Mouse (Mus musculus) embryonic facial prominence, embryonic 11.5 days (tissue): ENCODE measurements around the gene Ankfn1. TPM values are rescaled to one million over a fixed set of nuclear protein-coding genes. Genes with fewer than 3 reads are reported as not detected.

ENCODE experiments used
- ATAC-seq: fragments of 200-750 bp; cut with Nextera tagmentation; replicated peaks from 2 replicates; pipeline ENCODE4 v1.8.0; 2017; ENCODE audit warnings: low read depth; ENCODE audit not compliant: insufficient number of reproducible peaks, low FRiP score, low TSS enrichment
- DNase-seq: peaks from one replicate; pipeline ENCODE4 v3.0.0-alpha.2; 2015; ENCODE audit warnings: low spot score
- H3K27ac ChIP-seq: fragments of 300-500 bp; sonication (generic); replicated peaks from 2 replicates; pipeline ENCODE4 v1.5.1; 2014; ENCODE audit warnings: mild to moderate bottlenecking, low read depth, low read length, control low read depth
- H3K27me3 ChIP-seq: fragments of 300-500 bp; sonication (generic); 2 replicates; pipeline ENCODE4 v1.6.1; 2014; ENCODE audit warnings: mild to moderate bottlenecking, low read length, moderate library complexity, mixed read lengths; ENCODE audit not compliant: control insufficient read depth, insufficient read depth
- H3K36me3 ChIP-seq: fragments of 300-500 bp; sonication (generic); replicated peaks from 2 replicates; pipeline ENCODE4 v1.6.1; 2014; ENCODE audit warnings: low read depth, mild to moderate bottlenecking, low read length, moderate library complexity, mixed read lengths; ENCODE audit not compliant: control insufficient read depth, insufficient read depth
- H3K4me1 ChIP-seq: fragments of 300-500 bp; sonication (generic); 2 replicates; pipeline ENCODE4 v1.6.1; 2014; ENCODE audit warnings: low read length, mixed read lengths; ENCODE audit not compliant: control insufficient read depth, insufficient read depth
- H3K4me2 ChIP-seq: fragments of 300-500 bp; sonication (generic); 2 replicates; pipeline ENCODE4 v1.6.1; 2014; ENCODE audit warnings: low read depth, mild to moderate bottlenecking, control low read depth, low read length, moderate library complexity
- H3K4me3 ChIP-seq: fragments of 300-500 bp; sonication (generic); 2 replicates; pipeline ENCODE4 v1.5.1; 2014; ENCODE audit warnings: low read depth, low read length, control low read depth
- H3K9ac ChIP-seq: fragments of 300-500 bp; sonication (generic); replicated peaks from 2 replicates; pipeline ENCODE4 v1.6.1; 2014; ENCODE audit warnings: mild to moderate bottlenecking, control low read depth, low read length
- H3K9me3 ChIP-seq: fragments of 300-500 bp; sonication (generic); replicated peaks from 2 replicates; pipeline ENCODE4 v1.6.1; 2016; ENCODE audit warnings: mild to moderate bottlenecking, low read length, inconsistent platforms, mixed read lengths; ENCODE audit not compliant: control insufficient read depth
- WGBS: fragments of 180-500 bp; shearing (Covaris S2); extraction: QIAGEN DNeasy Blood & Tissue Kit; methylation state at CpG from one replicate; pipeline ENCODE4 v1.1.7; 2014; 5-methylcytosine and 5-hydroxymethylcytosine counted together
- polyA plus RNA-seq: library from polyadenylated mRNA; unstranded; fragments of >200 nt; fragmentation: Nextera tagmentation; extraction: Ambion mirVana; gene quantifications from 2 replicates; pipeline ENCODE4 v1.2.1, GENCODE M21; 2014

Ankfn1 gene
- polyA plus RNA-seq, 1 experiment from 2014 or later: 0.48 TPM

DNA sequence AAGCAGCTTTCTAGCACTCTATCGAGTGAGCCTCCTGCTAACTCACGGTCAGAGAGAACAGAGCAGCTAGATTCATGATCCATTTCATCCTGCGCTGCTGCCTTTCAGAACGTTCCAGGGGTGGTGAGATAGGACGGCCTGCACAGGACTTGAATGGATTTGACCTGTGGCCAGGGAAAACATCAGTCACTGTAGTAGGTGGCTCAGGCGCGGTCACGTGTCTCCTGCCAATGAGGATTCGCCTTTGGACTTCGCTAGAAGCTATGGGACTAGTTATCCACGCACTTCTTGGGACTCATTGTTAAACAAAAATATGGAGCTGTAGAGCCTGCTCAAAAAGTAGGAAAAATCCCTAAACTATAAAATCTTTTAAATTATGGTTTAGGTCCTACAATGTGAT is 226.0 kb downstream of the Ankfn1 start:
- no peaks in the 10 kb centered on the region for H3K9me3 ChIP-seq
- H3K4me3 ChIP-seq: no peak overlapping the region
- H3K4me1 ChIP-seq: no peaks in the 10 kb centered on the region
- H3K27ac ChIP-seq: no peak overlapping the region
- 89% methylated on average over 11 of the region's 11 CpGs for WGBS
- no peak overlapping the region for H3K4me2 ChIP-seq
- H3K9ac ChIP-seq: no peak overlapping the region
- H3K27me3 ChIP-seq: no peaks in the 10 kb centered on the region
- ATAC-seq (no peak), DNase-seq (no peak)
- H3K36me3 ChIP-seq: no peaks in the 10 kb centered on the region

DNA sequence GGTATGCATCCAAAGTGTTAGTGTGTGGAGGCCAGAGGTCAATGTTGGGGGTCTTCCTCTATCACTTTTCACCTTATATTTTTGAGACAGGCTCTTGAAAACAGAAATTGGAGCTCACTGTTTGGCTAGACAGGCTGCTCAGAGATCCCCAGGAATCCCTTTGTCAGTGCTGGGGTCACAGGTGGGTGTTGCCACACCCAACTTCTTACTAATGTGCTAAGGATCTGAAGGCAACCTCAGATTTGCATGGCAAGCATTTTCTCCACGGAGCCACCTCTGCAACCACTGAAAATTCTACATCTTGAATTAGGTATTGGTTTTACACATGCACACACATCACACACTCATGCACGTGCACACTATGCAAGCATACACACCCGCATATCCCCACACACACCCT is 226.5 kb downstream of the Ankfn1 start:
- H3K27ac ChIP-seq: no peak overlapping the region
- H3K9me3 ChIP-seq: no peaks in the 10 kb centered on the region
- no peak overlapping the region for H3K4me2 ChIP-seq
- H3K9ac ChIP-seq: no peak overlapping the region
- DNase-seq (no peak), ATAC-seq (no peak)
- H3K27me3 ChIP-seq: no peaks in the 10 kb centered on the region
- no peak overlapping the region for H3K4me3 ChIP-seq
- no peaks in the 10 kb centered on the region for H3K36me3 ChIP-seq
- no peaks in the 10 kb centered on the region for H3K4me1 ChIP-seq
- WGBS: 85% methylated on average over 3 of the region's 3 CpGs

DNA sequence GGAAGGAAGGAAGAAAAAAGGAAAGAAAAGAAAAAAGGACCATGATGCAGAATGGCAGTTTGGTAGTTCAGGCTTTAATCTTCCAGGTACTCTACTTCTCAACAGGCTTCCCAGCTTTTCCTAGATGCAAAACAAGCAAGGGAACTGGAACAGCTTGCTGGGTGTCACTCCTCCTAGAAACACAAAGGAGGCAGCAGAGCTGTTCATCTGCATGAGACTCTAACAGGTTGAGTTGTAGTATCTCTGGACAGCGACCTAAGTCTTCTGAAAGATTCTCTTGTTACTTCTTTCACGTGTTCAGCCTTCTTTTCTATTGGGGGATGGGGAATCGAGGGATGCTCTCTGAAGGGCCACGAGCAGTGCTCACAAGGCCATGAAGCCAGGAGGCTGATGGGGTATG is 228.7 kb downstream of the Ankfn1 start:
- H3K27me3 ChIP-seq: no peaks in the 10 kb centered on the region
- ATAC-seq: no peak
- no peak overlapping the region for H3K9ac ChIP-seq
- no peak overlapping the region for H3K27ac ChIP-seq
- H3K4me1 ChIP-seq: no peaks in the 10 kb centered on the region
- no peak overlapping the region for H3K4me3 ChIP-seq
- H3K9me3 ChIP-seq: no peaks in the 10 kb centered on the region
- 51% methylated on average over 4 of the region's 4 CpGs for WGBS
- H3K4me2 ChIP-seq: no peak overlapping the region
- no peaks in the 10 kb centered on the region for H3K36me3 ChIP-seq
- no peak for DNase-seq

DNA sequence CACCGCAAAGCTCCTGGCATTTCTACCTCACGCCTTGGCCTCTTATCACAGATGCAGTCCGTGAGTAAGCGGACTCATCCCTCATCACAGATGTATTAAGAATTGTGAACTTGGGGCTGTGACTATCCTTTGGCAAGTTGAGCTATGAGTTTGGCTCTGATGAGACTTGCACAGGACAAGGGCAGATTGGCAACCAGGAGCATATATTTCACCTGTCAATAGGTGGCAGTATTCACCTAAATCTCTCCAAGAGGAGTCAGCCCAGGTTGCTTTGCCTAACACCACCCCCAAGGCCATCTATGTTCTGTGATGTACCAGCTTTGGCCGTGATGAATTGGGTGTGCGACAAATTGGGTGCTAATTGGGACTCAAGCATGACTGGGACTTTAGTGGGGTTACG is 231.3 kb downstream of the Ankfn1 start:
- ATAC-seq (peak; percentile 76), DNase-seq (peak; percentile 84)
- H3K36me3 ChIP-seq: no peaks in the 10 kb centered on the region
- H3K27ac ChIP-seq: no peak overlapping the region
- no peaks in the 10 kb centered on the region for H3K27me3 ChIP-seq
- H3K4me1 ChIP-seq: no peaks in the 10 kb centered on the region
- no peak overlapping the region for H3K4me3 ChIP-seq
- H3K4me2 ChIP-seq: no peak overlapping the region
- 39% methylated on average over 7 of the region's 7 CpGs for WGBS
- H3K9me3 ChIP-seq: no peaks in the 10 kb centered on the region
- no peak overlapping the region for H3K9ac ChIP-seq

DNA sequence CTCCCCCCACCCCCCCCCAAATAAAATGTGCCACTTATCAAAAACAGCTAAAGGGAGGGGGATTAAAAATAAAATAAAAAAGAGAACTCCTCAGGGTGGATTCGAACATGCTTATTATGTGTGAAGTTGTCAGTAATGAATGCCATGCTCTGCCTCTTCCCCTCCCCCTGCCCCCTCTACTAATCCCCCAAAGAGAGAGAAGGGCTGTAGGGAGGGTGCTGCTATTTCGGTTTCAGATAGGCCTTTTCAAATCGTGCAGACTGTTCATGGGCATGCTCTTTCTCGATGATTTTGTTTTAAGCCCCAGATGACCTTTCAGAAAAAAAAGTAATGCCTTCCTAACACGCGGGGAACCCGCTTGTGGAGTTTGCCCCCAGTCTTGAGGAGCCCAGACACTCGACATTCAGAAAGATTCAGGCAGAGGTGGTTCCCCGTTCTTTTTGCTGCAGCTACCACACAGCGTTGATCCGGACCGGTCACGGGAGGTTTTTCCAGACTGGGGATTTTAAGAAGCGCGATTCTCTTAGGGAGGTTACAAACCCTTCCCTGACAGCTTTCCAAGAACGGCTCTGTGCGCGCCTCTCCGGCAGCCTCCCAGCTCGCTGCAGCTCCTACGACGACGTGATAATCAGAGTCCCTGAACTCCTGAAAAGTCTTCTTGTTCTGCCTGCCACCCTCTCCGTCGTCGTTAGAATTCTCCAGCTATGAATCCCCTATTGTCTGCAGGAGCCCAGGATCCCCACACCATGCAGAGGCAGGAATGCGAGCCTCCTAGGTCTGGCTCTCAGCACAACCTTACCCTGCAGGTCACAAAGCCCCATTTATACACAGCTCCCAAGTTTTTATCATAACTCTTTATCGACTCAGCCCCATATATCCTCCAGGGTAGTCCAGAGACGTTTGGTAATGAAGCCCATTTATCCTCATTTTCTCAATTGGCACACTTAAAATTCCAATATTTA is 232.3 kb downstream of the Ankfn1 start:
- H3K9me3 ChIP-seq: no peaks in the 10 kb centered on the region
- H3K4me1 ChIP-seq: no peaks in the 10 kb centered on the region
- no peak overlapping the region; the same call in 1 of the 2 replicates for H3K9ac ChIP-seq
- DNase-seq (peak; percentile 44), ATAC-seq (peak; percentile 62; the same call in 1 of the 2 replicates)
- H3K27me3 ChIP-seq: no peaks in the 10 kb centered on the region
- 2% methylated on average over 29 of the region's 29 CpGs for WGBS
- H3K4me2 ChIP-seq: peak overlapping the region; percentile 27; the same call in 1 of the 2 replicates
- H3K36me3 ChIP-seq: no peaks in the 10 kb centered on the region
- no peak overlapping the region for H3K4me3 ChIP-seq
- no peak overlapping the region for H3K27ac ChIP-seq

DNA sequence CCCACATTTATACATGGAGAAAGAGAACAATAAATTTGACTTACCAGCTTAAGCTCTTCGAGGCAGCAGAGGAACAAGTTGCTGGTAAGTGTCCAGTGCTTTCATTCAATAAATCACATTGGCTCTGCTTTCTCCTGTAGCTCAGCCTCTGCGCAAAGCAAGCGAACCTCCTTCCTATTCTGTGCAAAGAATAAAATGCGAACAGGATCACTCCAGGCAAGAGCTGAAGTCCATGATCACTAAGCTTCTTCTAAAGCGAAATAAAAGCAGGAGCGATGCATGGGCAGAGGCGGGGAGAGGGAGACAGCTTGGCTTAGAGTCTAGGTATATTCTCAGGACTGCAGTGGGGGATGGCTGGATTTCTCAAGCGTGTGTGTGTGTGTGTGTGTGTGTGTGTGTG is 239.1 kb downstream of the Ankfn1 start:
- WGBS: 75% methylated on average over 8 of the region's 8 CpGs
- Histone ChIP-seq H3K9ac (no peak overlapping the region), H3K36me3 (no peaks in the 10 kb centered on the region), H3K27ac (no peak overlapping the region), H3K27me3 (no peaks in the 10 kb centered on the region), H3K9me3 (no peaks in the 10 kb centered on the region), H3K4me2 (no peak overlapping the region), H3K4me1 (no peaks in the 10 kb centered on the region), H3K4me3 (no peak overlapping the region)
- ATAC-seq (no peak), DNase-seq (no peak)

DNA sequence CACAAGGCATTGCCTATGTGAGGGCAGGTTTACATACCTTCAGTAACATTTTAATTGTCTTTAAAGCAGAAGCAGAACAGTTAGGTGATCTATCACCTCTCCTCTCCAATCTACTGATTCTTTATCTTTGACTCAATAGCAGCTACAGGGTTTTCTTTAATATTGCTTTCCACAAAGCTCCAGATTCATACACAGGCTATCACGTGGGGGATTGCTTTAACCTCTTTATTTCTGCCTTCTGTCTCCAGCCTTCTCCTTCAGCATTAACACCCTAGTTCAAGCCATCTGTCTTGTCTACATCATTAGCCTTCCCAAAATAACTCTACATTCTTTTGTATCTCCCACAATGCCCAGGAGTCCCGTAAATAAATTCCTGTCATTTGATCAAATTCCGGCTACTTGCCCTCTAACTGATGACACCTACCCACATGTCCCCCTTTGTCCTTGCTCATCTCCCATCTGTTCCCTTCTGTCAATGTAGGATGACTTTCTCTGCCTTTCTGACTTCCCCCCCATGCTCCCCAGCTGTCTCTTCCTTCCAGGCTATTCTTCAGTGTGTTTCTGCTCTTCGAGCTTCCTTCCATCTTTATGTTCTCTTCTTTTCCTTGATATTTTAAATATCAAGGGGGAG is 249.5 kb downstream of the Ankfn1 start:
- WGBS: 90% methylated on average over 4 of the region's 4 CpGs
- ATAC-seq: no peak

DNA sequence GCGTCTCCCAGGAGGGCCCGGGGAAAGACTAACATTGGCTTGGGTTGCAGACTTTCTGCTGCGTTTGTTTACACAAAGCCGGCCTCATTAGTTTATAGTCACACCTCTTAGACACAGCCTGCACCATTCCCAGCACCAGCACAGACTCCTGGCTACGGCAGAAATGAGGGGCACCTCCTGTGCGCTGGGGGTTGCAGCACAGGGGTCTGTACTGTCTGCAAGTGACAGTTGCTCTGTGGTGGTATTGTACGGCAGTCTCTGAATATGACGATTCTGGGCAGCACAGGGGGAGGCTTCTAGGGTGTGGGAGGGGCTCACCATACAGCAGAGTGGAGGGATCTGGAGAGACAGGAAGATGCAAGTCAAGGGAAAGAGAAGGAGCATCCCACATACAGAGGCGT is 262.0 kb downstream of the Ankfn1 start:
- H3K4me3 ChIP-seq: no peak overlapping the region
- DNase-seq: peak; percentile 27
- H3K9me3 ChIP-seq: no peaks in the 10 kb centered on the region
- no peaks in the 10 kb centered on the region for H3K36me3 ChIP-seq
- no peak; the same call in 1 of the 2 replicates for ATAC-seq
- H3K27me3 ChIP-seq: no peaks in the 10 kb centered on the region
- no peak overlapping the region; the same call in 1 of the 2 replicates for H3K4me2 ChIP-seq
- 42% methylated on average over 9 of the region's 9 CpGs for WGBS
- no peak overlapping the region for H3K9ac ChIP-seq
- H3K27ac ChIP-seq: no peak overlapping the region
- no peaks in the 10 kb centered on the region; the same call in 1 of the 2 replicates for H3K4me1 ChIP-seq

More for the DNA sequence above, 249.5 kb downstream of the Ankfn1 start:
- Histone ChIP-seq H3K27ac (no peak overlapping the region), H3K4me2 (no peak overlapping the region), H3K9me3 (no peaks in the 10 kb centered on the region), H3K27me3 (no peaks in the 10 kb centered on the region), H3K4me1 (no peaks in the 10 kb centered on the region), H3K4me3 (no peak overlapping the region), H3K9ac (no peak overlapping the region), H3K36me3 (no peaks in the 10 kb centered on the region)
- no peak for DNase-seq
